Mouse (Mus musculus): Measurements from ENCODE around the gene Gpam.
"Not testable (repeated sequence)": the region's sequence is repeated elsewhere in the genome, so short reads cannot be mapped to it uniquely, and the experiment has no call there.

The Gpam gene

GRCm38 (mm10) chr19:55127072-55127718 lies at the start of gene Gpam:
Gpam (minus strand) TSS chr19:55127238.
- DNase-seq (ENCODE audit: low spot score): no peak

GRCm38 (mm10) chr19:55171585-55171984 lies 44.5 kb upstream of the Gpam start:
- peak; percentile 40 for DNase-seq (ENCODE audit: low spot score)

GRCm38 (mm10) chr19:55170399-55170798 lies 43.4 kb upstream of the Gpam start:
- DNase-seq (ENCODE audit: low spot score): no peak

- DNase-seq (ENCODE audit: low spot score): not testable (repeated sequence)
Observed at GRCm38 (mm10) chr19:55169236-55169729, 42.2 kb upstream of the Gpam start.

GRCm38 (mm10) chr19:55168360-55168759 lies 41.3 kb upstream of the Gpam start:
- peak; percentile 44 for DNase-seq (ENCODE audit: low spot score)

GRCm38 (mm10) chr19:55167741-55168140 lies 40.7 kb upstream of the Gpam start:
- DNase-seq (ENCODE audit: low spot score): peak; percentile 67

- DNase-seq (ENCODE audit: low spot score): peak; percentile 42
Observed at GRCm38 (mm10) chr19:55166741-55167140, 39.7 kb upstream of the Gpam start.

- peak; percentile 70 for DNase-seq (ENCODE audit: low spot score)
Observed at GRCm38 (mm10) chr19:55165954-55166353, 38.9 kb upstream of the Gpam start.

GRCm38 (mm10) chr19:55165183-55165865 lies 38.3 kb upstream of the Gpam start:
- peak; percentile 38 for DNase-seq (ENCODE audit: low spot score)

- no peak for DNase-seq (ENCODE audit: low spot score)
Observed at GRCm38 (mm10) chr19:55164162-55164561, 37.1 kb upstream of the Gpam start.

GRCm38 (mm10) chr19:55162271-55162670 lies 35.2 kb upstream of the Gpam start:
- no peak for DNase-seq (ENCODE audit: low spot score)

GRCm38 (mm10) chr19:55159826-55160225 lies 32.8 kb upstream of the Gpam start:
- no peak for DNase-seq (ENCODE audit: low spot score)

GRCm38 (mm10) chr19:55158606-55159005 lies 31.6 kb upstream of the Gpam start:
- DNase-seq (ENCODE audit: low spot score): no peak

- no peak for DNase-seq (ENCODE audit: low spot score)
Observed at GRCm38 (mm10) chr19:55157029-55157428, 30.0 kb upstream of the Gpam start.

GRCm38 (mm10) chr19:55152983-55153382 lies 25.9 kb upstream of the Gpam start:
- DNase-seq (ENCODE audit: low spot score): no peak

- DNase-seq (ENCODE audit: low spot score): not testable (repeated sequence)
Observed at GRCm38 (mm10) chr19:55152274-55152673, 25.2 kb upstream of the Gpam start.

- no peak for DNase-seq (ENCODE audit: low spot score)
Observed at GRCm38 (mm10) chr19:55149646-55150045, 22.6 kb upstream of the Gpam start.

GRCm38 (mm10) chr19:55148109-55148508 lies 21.1 kb upstream of the Gpam start:
- DNase-seq (ENCODE audit: low spot score): no peak

- DNase-seq (ENCODE audit: low spot score): no peak
Observed at GRCm38 (mm10) chr19:55147568-55147967, 20.5 kb upstream of the Gpam start.

GRCm38 (mm10) chr19:55145136-55145535 lies 18.1 kb upstream of the Gpam start:
- peak; percentile 34 for DNase-seq (ENCODE audit: low spot score)

- DNase-seq (ENCODE audit: low spot score): no peak
Observed at GRCm38 (mm10) chr19:55144691-55145090, 17.7 kb upstream of the Gpam start.

- no peak for DNase-seq (ENCODE audit: low spot score)
Observed at GRCm38 (mm10) chr19:55143391-55144300, 16.6 kb upstream of the Gpam start.
